Mouse (Mus musculus) cerebellum, adult 2 months (tissue): Measurements from ENCODE around the gene Hpse. TPM values are rescaled to one million over a fixed set of nuclear protein-coding genes. Genes with fewer than 3 reads are reported as not detected.

Source experiments
- DNase-seq, 2 experiments: peaks; one replicate each; pipeline ENCODE4 v3.0.0; 2021
- H3K27ac ChIP-seq: fragments of 200-500 bp; 2 replicates; pipeline ENCODE4 v1.5.1; 2012; ENCODE audit warnings: low read length, control low read depth, inconsistent platforms; ENCODE audit not compliant: insufficient read depth
- H3K27me3 ChIP-seq: fragments of 200-500 bp; 2 replicates; pipeline ENCODE4 v1.6.1; 2012; ENCODE audit warnings: inconsistent platforms, mild to moderate bottlenecking, low read length, moderate library complexity; ENCODE audit not compliant: control insufficient read depth, insufficient read depth
- H3K4me1 ChIP-seq: fragments of 200-500 bp; 2 replicates; pipeline ENCODE4 v1.6.1; 2011; ENCODE audit warnings: low read length; ENCODE audit not compliant: control insufficient read depth, insufficient read depth
- H3K4me3 ChIP-seq: fragments of 200-500 bp; replicated peaks from 2 replicates; pipeline ENCODE3; 2011; ENCODE audit warnings: mild to moderate bottlenecking, low read depth, low read length, control low read depth; ENCODE audit not compliant: insufficient read depth
- CTCF ChIP-seq: fragments of 200-500 bp; IDR thresholded peaks from 2 replicates; pipeline ENCODE4 v1.5.1; 2011; ENCODE audit warnings: low read depth, mild to moderate bottlenecking, control low read depth, low read length, moderate library complexity, borderline replicate concordance; ENCODE audit not compliant: insufficient read depth
- POLR2A ChIP-seq: fragments of 200-500 bp; IDR thresholded peaks from 2 replicates; pipeline ENCODE4 v1.6.1; 2011; ENCODE audit warnings: low read length, control low read depth, borderline replicate concordance; ENCODE audit not compliant: insufficient read depth
- WGBS: fragments of 180-500 bp; shearing (Covaris S2); methylation state at CpG from one replicate; pipeline ENCODE4 v1.1.7; 2018; 5-methylcytosine and 5-hydroxymethylcytosine counted together
- polyA plus RNA-seq: library from polyadenylated mRNA; depleted of rRNA; stranded (reverse); fragments of >200 nt; gene quantifications from 2 replicates; pipeline ENCODE4 v1.2.3, GENCODE M21; 2012

Hpse gene
- polyA plus RNA-seq, 1 experiment = 0.67 TPM

- no peak overlapping the region for H3K4me3 ChIP-seq
- WGBS = 90% methylated on average over 8 of the region's 8 CpGs
- TF ChIP-seq CTCF (no peak), POLR2A (no peak)
- no peak overlapping the region for H3K27ac ChIP-seq
- no peaks in the 10 kb centered on the region for H3K4me1 ChIP-seq
- DNase-seq = no peak
- H3K27me3 ChIP-seq = no peaks in the 10 kb centered on the region
These were observed 19.3 kb upstream of the Hpse start for GRCm38 (mm10) chr5:100738802-100739201.

- Histone ChIP-seq H3K4me1 (no peaks in the 10 kb centered on the region), H3K4me3 (no peak overlapping the region), H3K27ac (no peak overlapping the region), H3K27me3 (no peaks in the 10 kb centered on the region)
- TF ChIP-seq CTCF (no peak), POLR2A (no peak)
- WGBS = 71% methylated on average over 8 of the region's 8 CpGs
- DNase-seq = no peak
These were observed 17.4 kb upstream of the Hpse start for GRCm38 (mm10) chr5:100736919-100737318.

DNA sequence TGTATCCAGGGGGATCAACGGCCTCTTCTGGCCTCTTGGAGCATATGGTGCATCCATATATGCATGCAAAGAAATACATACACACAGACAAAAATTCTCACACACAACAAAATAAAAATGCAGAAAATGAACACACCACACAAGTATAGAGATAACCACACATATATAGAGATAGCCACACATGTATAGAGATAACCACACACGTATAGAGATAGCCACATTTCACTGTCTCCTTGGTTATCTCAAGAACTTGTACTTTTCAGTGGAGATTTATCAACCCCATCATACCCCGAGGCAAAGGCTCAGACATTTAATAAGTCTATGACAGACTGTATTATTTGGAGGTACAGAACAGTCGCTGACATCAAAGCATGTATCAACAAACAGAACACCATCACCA is 15.0 kb upstream of the Hpse start:
- Histone ChIP-seq H3K27me3 (no peaks in the 10 kb centered on the region), H3K27ac (no peak overlapping the region), H3K4me1 (no peaks in the 10 kb centered on the region), H3K4me3 (no peak overlapping the region)
- 76% methylated on average over 4 of the region's 4 CpGs for WGBS
- no peak for TF ChIP-seq CTCF
- DNase-seq = no peak

DNA sequence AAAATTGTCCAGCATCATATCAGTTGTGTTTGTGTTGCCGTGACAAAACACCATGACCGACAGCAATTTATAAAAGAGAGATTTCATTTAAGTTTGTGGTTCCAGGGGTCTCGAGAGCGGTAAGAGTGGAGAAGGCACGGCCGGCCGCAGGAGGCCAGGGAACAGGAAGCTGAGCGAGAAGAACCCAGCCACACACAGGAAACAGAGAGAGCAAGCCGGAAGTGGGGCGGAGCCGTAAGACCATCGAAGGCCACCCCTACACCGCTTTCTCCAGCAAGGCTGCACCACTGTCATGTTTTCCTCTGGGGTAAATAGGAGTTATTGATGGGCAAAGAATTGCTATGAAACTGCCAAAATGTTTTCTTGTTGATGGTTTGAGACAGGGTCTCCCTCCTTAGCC is 9.2 kb upstream of the Hpse start:
- Histone ChIP-seq H3K27ac (no peak overlapping the region), H3K4me3 (no peak overlapping the region), H3K27me3 (no peaks in the 10 kb centered on the region), H3K4me1 (no peaks in the 10 kb centered on the region)
- WGBS = 88% methylated on average over 13 of the region's 13 CpGs
- DNase-seq = no peak
- no peak for TF ChIP-seq CTCF

DNA sequence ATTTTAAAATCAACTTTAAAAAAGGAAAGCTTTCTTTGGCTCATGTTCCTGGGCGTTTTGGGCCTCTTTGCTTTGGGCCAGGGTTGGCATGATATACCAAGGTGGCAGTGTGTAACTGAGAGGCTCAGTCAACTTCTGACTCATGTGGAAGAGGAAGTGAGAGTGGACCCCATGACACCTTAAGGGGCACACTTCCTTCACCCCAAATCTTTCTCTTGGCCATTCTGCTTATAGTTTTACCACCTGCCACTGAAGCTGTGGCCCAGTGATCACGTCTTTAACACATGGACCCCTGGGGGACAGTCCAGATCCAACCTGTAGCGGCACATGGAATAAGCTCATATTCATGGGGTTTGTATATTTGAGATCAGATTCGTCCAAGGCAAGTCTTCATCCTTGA is 6.5 kb upstream of the Hpse start:
- TF ChIP-seq CTCF = no peak
- no peak for TF ChIP-seq POLR2A
- DNase-seq = no peak
- Histone ChIP-seq H3K27me3 (no peaks in the 10 kb centered on the region), H3K4me3 (no peak overlapping the region), H3K4me1 (no peaks in the 10 kb centered on the region), H3K27ac (no peak overlapping the region)
- 72% methylated on average over 4 of the region's 4 CpGs for WGBS

DNA sequence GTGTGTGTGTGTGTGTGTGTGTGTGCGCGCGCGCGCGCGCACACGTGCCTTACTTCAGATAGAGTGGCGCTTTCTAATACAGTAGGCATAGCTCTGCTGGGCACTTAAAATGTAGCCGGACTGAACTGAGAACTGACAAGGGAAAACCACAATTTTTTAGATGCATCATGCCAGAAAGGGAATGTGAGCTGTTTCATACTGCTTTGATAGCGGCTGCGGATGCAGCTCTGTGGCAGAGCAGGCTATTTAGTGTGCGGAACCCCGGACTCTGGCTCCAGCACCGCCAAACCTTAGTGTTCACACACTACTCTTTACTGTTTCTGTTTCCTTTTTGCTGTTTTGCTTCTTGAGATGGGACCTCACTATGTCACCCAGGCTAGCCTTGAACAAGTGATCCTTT is 2.8 kb downstream of the Hpse start:
- H3K4me1 ChIP-seq = no peaks in the 10 kb centered on the region
- H3K27me3 ChIP-seq = peaks cover 1% of the 10 kb centered on the region; the same call in 1 of the 2 replicates
- DNase-seq = no peak
- H3K4me3 ChIP-seq = no peak overlapping the region
- WGBS = 94% methylated on average over 15 of the region's 15 CpGs
- no peak overlapping the region for H3K27ac ChIP-seq
- TF ChIP-seq CTCF (no peak), POLR2A (no peak)

GRCm38 (mm10) chr5:100711219-100711618 is 8.3 kb downstream of the Hpse start:
- DNase-seq = no peak
- 95% methylated on average over 6 of the region's 6 CpGs for WGBS
- TF ChIP-seq POLR2A = no peak
- TF ChIP-seq CTCF = no peak

DNA sequence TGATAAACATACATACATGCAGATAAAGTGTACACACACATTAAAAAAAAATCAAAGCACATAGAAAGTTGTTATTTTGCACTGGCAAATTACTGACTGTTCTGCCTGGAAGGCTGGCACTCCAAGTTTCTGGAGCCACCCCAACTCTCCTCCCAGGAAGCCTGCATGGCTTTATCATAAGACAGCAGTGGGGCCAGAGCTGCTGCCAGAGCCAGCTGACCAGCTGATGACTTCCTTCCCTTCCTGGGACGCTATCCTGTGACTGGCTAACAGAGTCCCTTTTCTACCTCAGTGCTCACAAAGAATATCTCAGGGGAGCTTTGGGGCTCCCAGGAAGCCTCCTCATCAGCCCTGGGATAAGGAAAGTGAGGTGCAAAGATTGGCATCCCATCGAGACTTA is 9.5 kb downstream of the Hpse start:
- Histone ChIP-seq H3K27ac (no peak overlapping the region), H3K4me3 (no peak overlapping the region), H3K4me1 (no peaks in the 10 kb centered on the region), H3K27me3 (no peaks in the 10 kb centered on the region)
- no peak for TF ChIP-seq CTCF
- TF ChIP-seq POLR2A = no peak
- WGBS = 5% methylated on average over 2 of the region's 2 CpGs
- DNase-seq = no peak

More at GRCm38 (mm10) chr5:100711219-100711618, 8.3 kb downstream of the Hpse start:
- no peak overlapping the region for H3K4me3 ChIP-seq
- H3K4me1 ChIP-seq = no peaks in the 10 kb centered on the region
- no peak overlapping the region for H3K27ac ChIP-seq
- no peaks in the 10 kb centered on the region for H3K27me3 ChIP-seq

DNA sequence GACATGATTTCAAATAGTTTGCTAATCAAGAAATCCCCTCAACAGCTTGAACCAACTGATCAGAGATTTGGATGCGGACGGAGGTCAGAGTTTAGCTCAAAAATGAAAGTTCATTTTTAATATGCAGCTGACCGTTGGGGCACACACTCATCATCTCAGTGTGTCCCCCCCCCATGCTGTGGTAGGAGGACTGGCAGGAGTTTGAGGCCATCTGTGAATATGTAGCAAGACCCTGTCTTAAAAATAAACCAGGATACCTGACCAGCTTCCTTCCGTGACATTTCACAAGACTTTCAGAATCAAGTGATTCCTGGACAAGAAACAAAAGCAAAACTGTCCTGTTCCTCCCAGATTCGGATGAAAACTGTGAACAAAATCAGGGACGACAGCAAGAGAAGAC is 10.5 kb downstream of the Hpse start:
- no peaks in the 10 kb centered on the region for H3K4me1 ChIP-seq
- TF ChIP-seq POLR2A = no peak
- no peaks in the 10 kb centered on the region for H3K27me3 ChIP-seq
- no peak overlapping the region for H3K4me3 ChIP-seq
- DNase-seq = no peak
- 62% methylated on average over 6 of the region's 6 CpGs for WGBS
- H3K27ac ChIP-seq = no peak overlapping the region
